Comparison of ENCODE assay signal across 18 mouse cellular contexts in the genomic region with DNA sequence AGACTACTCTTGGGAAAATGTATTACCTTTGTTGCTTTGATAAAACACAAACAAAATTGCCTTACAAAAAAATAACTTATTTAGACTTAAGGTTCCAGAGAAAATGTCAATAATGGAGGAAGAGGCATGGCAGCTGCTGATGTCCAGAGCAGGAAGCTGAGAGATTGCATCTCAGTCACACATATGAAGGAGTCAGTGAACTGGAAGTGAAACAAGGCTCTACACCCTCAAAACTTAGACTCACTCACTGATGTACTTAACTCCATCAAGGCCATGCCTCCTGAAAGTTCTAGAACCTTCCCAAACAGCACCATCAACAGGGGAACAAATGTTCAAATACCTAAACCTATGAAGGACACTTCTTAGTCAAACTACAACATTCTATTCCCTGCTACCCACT.
"Had no signal": no experiment of that assay in that cellular context is flagged by ENCODE, and none has a peak within 500 bp of the region (broad histone marks: within the 10 kb centered on the region; RNA-seq: fewer than 3 reads in every experiment).

No protein-coding gene starts in this region.

- H3K27ac ChIP-seq: kidney, postnatal 0 days; left cerebral cortex, adult 2 months; liver, embryonic 12.5 days; liver, embryonic 15.5 days; lung, embryonic 15.5 days; midbrain, embryonic 10.5 days; midbrain, embryonic 13.5 days; stomach, embryonic 15.5 days had no signal

- H3K4me2 ChIP-seq: liver, embryonic 12.5 days; liver, embryonic 15.5 days; lung, embryonic 15.5 days; midbrain, embryonic 13.5 days; stomach, embryonic 15.5 days had no signal

- H3K4me1 ChIP-seq: liver, embryonic 12.5 days; liver, embryonic 15.5 days; lung, embryonic 15.5 days; midbrain, embryonic 10.5 days; midbrain, embryonic 13.5 days; stomach, embryonic 15.5 days had no signal

- H3K36me3 ChIP-seq: liver, embryonic 12.5 days; liver, embryonic 15.5 days; lung, embryonic 15.5 days; midbrain, embryonic 10.5 days; midbrain, embryonic 13.5 days; stomach, embryonic 15.5 days had no signal

- DNase-seq: kidney, adult 11 months; kidney, postnatal 25 days; layer of hippocampus, postnatal 36 days; lung, adult 18-20 months; lung, postnatal 10 days; lung, postnatal 36 days; thymus, adult 18-20 months; thymus, postnatal 4 days had no signal

- H3K4me3 ChIP-seq: left cerebral cortex, adult 2 months; liver, embryonic 12.5 days; liver, embryonic 15.5 days; lung, embryonic 15.5 days; megakaryocyte, embryonic 14.5 days; midbrain, embryonic 10.5 days; midbrain, embryonic 13.5 days; stomach, embryonic 15.5 days had no signal

- ATAC-seq: liver, embryonic 12.5 days; midbrain, embryonic 13.5 days; midbrain, embryonic 16.5 days had no signal

- H3K27me3 ChIP-seq: liver, embryonic 12.5 days; liver, embryonic 15.5 days; lung, embryonic 15.5 days; midbrain, embryonic 13.5 days; stomach, embryonic 15.5 days had no signal

- H3K9me3 ChIP-seq: liver, embryonic 12.5 days; liver, embryonic 15.5 days; lung, embryonic 15.5 days; megakaryocyte, embryonic 14.5 days; stomach, embryonic 15.5 days had no signal

- H3K9ac ChIP-seq: liver, embryonic 12.5 days; liver, embryonic 15.5 days; lung, embryonic 15.5 days; midbrain, embryonic 13.5 days; stomach, embryonic 15.5 days had no signal
